Mouse (Mus musculus): ENCODE data around the gene Pxn. TPM values are rescaled to one million over a fixed set of nuclear protein-coding genes. Genes with fewer than 3 reads are reported as not detected.

Gene Pxn
- polyA plus RNA-seq, 1 experiment, result 35.1 TPM

- Histone ChIP-seq H3K9ac (ENCODE audit: low read depth, poor library complexity, severe bottlenecking) (peak overlapping the region; percentile 76), H3K4me1 (ENCODE audit: control insufficient read depth, insufficient read depth, low read length) (no peaks in the 10 kb centered on the region), H3K36me3 (ENCODE audit: control insufficient read depth, insufficient read depth, low read length, poor library complexity, severe bottlenecking) (no peaks in the 10 kb centered on the region), H3K27me3 (ENCODE audit: control insufficient read depth, insufficient read depth, low read length, poor library complexity, severe bottlenecking) (no peaks in the 10 kb centered on the region), H3K27ac (ENCODE audit: insufficient read depth, low read length) (no peak overlapping the region), H3K9me3 (replicated peaks; ENCODE audit: control insufficient read depth, insufficient read depth, low read length, poor library complexity, severe bottlenecking) (no peaks in the 10 kb centered on the region), H3K4me3 (ENCODE audit: low read depth, low read length) (peak overlapping the region; percentile 91)
- TF ChIP-seq CTCF (IDR thresholded peaks at IDR 0.05; ENCODE audit: low read depth, low read length) (no peak), POLR2A (IDR thresholded peaks at IDR 0.05; ENCODE audit: insufficient read depth, low read length) (no peak), EP300 (IDR thresholded peaks at IDR 0.05; ENCODE audit: insufficient read depth, low read depth, low read length) (no peak)
Measured at GRCm38 (mm10) chr5:115484996-115485395, 21.5 kb upstream of the Pxn start.

DNA sequence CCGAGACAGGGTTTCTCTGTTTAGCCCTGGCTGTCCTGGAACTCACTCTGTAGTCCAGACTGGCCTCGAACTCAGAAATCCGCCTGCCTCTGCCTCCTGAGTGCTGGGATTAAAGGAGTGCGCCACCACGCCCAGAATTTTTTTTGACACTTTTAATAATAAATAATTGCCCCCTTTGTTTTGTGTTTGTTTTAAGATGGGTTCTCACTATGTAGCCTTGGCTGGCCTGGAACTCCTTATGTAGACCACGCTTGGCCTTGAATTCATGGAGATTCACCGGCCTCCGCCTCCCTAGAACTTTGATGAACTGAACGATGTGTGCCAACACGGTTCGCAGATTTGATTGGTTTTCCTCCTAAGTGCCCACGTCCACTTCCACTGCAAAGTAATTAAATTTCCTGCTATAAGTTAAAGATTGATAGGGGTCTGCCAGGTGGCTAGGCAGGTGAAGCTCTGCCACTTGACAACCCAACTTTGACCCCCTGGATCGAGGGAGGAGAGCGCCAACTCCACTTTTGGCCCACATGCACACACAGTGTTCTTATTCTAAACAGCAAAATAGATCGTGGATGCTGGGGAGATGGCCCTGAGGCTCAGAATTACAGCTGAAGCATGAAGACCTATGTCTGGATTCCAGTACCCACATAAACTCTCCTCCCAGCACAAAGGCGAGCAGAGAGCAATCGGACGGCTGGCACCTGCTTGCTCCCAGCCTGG is 20.8 kb upstream of the Pxn start:
- no peaks in the 10 kb centered on the region for H3K27me3 ChIP-seq (ENCODE audit: control insufficient read depth, insufficient read depth, low read length, poor library complexity, severe bottlenecking)
- no peak for TF ChIP-seq EP300 (IDR thresholded peaks at IDR 0.05; ENCODE audit: insufficient read depth, low read depth, low read length)

DNA sequence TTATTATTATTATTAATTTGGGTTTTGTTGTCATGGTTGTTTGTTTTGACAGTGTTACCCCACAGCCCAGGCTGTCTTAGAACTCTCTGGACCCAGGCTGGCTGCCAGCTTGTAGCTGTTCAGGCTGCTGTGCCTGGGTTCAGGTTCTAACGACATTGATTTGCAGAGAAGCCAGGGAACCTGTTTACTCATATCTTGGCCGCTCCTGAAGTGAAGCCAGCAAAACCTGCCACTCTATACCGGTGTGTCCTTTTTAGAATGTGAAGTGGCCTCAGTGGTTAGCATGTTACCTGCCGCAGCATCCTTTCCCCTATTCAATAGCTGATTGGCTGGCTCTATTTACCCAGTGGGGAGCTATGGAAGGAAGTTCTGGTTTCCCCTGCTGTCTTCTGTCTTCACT is 19.8 kb upstream of the Pxn start:
- no peak for TF ChIP-seq CTCF (IDR thresholded peaks at IDR 0.05; ENCODE audit: low read depth, low read length)
- TF ChIP-seq POLR2A (IDR thresholded peaks at IDR 0.05; ENCODE audit: insufficient read depth, low read length), result no peak
- TF ChIP-seq EP300 (IDR thresholded peaks at IDR 0.05; ENCODE audit: insufficient read depth, low read depth, low read length), result no peak
- Histone ChIP-seq H3K27ac (ENCODE audit: insufficient read depth, low read length) (no peak overlapping the region), H3K27me3 (ENCODE audit: control insufficient read depth, insufficient read depth, low read length, poor library complexity, severe bottlenecking) (no peaks in the 10 kb centered on the region), H3K9ac (ENCODE audit: low read depth, poor library complexity, severe bottlenecking) (no peak overlapping the region), H3K4me3 (ENCODE audit: low read depth, low read length) (no peak overlapping the region), H3K36me3 (ENCODE audit: control insufficient read depth, insufficient read depth, low read length, poor library complexity, severe bottlenecking) (no peaks in the 10 kb centered on the region), H3K4me1 (ENCODE audit: control insufficient read depth, insufficient read depth, low read length) (no peaks in the 10 kb centered on the region), H3K9me3 (replicated peaks; ENCODE audit: control insufficient read depth, insufficient read depth, low read length, poor library complexity, severe bottlenecking) (no peaks in the 10 kb centered on the region)

More for the DNA sequence above, 20.8 kb upstream of the Pxn start:
- no peaks in the 10 kb centered on the region for H3K9me3 ChIP-seq (replicated peaks; ENCODE audit: control insufficient read depth, insufficient read depth, low read length, poor library complexity, severe bottlenecking)
- no peaks in the 10 kb centered on the region for H3K36me3 ChIP-seq (ENCODE audit: control insufficient read depth, insufficient read depth, low read length, poor library complexity, severe bottlenecking)
- no peak overlapping the region for H3K4me3 ChIP-seq (ENCODE audit: low read depth, low read length)
- no peak overlapping the region for H3K9ac ChIP-seq (ENCODE audit: low read depth, poor library complexity, severe bottlenecking)
- H3K27ac ChIP-seq (ENCODE audit: insufficient read depth, low read length), result no peak overlapping the region
- no peaks in the 10 kb centered on the region for H3K4me1 ChIP-seq (ENCODE audit: control insufficient read depth, insufficient read depth, low read length)

DNA sequence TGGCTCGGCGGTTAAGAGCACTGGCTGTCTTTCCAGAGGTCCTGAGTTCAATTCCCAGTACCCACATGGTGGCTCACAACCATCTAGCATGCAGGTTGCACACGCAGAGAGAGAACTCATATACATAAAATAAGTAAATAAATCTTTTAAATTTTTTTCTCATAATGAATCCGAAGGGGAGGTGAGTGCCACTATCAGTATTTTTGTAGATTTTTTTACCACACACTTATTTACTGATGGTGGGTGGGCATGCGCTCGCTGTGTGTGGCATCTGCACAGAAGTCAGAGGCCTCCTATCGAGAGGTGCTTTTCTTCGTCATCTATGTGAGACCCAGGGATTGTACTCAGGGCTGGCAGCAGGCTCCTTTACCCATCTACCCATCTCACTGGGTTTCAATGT is 19.1 kb upstream of the Pxn start:
- H3K27me3 ChIP-seq (ENCODE audit: control insufficient read depth, insufficient read depth, low read length, poor library complexity, severe bottlenecking), result no peaks in the 10 kb centered on the region
- TF ChIP-seq POLR2A (IDR thresholded peaks at IDR 0.05; ENCODE audit: insufficient read depth, low read length) (no peak), EP300 (IDR thresholded peaks at IDR 0.05; ENCODE audit: insufficient read depth, low read depth, low read length) (no peak), CTCF (IDR thresholded peaks at IDR 0.05; ENCODE audit: low read depth, low read length) (no peak)
- H3K4me3 ChIP-seq (ENCODE audit: low read depth, low read length), result no peak overlapping the region
- H3K27ac ChIP-seq (ENCODE audit: insufficient read depth, low read length), result no peak overlapping the region
- no peak overlapping the region for H3K9ac ChIP-seq (ENCODE audit: low read depth, poor library complexity, severe bottlenecking)
- H3K36me3 ChIP-seq (ENCODE audit: control insufficient read depth, insufficient read depth, low read length, poor library complexity, severe bottlenecking), result no peaks in the 10 kb centered on the region
- no peaks in the 10 kb centered on the region for H3K9me3 ChIP-seq (replicated peaks; ENCODE audit: control insufficient read depth, insufficient read depth, low read length, poor library complexity, severe bottlenecking)
- no peaks in the 10 kb centered on the region for H3K4me1 ChIP-seq (ENCODE audit: control insufficient read depth, insufficient read depth, low read length)

DNA sequence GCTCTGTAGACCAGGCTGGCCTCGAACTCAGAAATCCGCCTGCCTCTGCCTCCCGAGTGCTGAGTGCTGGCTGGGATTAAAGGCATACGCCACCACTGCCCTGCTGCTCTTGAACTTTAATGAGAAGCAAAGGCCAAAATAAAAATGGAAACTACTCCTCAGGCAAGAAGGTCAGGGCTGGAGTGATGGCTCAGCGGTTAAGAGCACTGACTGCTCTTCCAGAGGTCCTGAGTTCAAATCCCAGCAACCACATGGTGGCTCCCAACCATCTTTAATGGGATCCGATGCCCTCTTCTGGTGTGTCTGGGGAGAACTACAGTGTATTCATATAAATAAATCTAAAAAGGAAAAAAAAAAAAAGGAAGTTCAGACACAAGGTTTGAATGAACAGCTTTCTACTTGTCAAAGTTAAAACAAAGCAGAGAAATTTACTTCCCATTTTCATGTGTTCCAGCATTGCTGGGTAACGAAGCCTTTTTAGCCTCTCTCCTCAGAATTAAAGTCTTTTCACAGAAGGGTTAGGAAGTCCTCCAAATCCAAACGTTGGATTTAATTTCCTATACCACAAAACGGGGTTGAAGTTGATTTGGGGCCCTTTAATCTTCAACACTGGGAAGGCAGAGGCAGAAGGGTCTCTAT is 18.4 kb upstream of the Pxn start:
- no peaks in the 10 kb centered on the region for H3K4me1 ChIP-seq (ENCODE audit: control insufficient read depth, insufficient read depth, low read length)

More for the DNA sequence above, 18.4 kb upstream of the Pxn start:
- Histone ChIP-seq H3K9me3 (replicated peaks; ENCODE audit: control insufficient read depth, insufficient read depth, low read length, poor library complexity, severe bottlenecking) (no peaks in the 10 kb centered on the region), H3K9ac (ENCODE audit: low read depth, poor library complexity, severe bottlenecking) (no peak overlapping the region; the same call in 1 of the 2 replicates), H3K4me3 (ENCODE audit: low read depth, low read length) (no peak overlapping the region), H3K27me3 (ENCODE audit: control insufficient read depth, insufficient read depth, low read length, poor library complexity, severe bottlenecking) (no peaks in the 10 kb centered on the region), H3K27ac (ENCODE audit: insufficient read depth, low read length) (no peak overlapping the region), H3K36me3 (ENCODE audit: control insufficient read depth, insufficient read depth, low read length, poor library complexity, severe bottlenecking) (no peaks in the 10 kb centered on the region)
- TF ChIP-seq EP300 (IDR thresholded peaks at IDR 0.05; ENCODE audit: insufficient read depth, low read depth, low read length), result no peak
- TF ChIP-seq POLR2A (IDR thresholded peaks at IDR 0.05; ENCODE audit: insufficient read depth, low read length), result no peak
- TF ChIP-seq CTCF (IDR thresholded peaks at IDR 0.05; ENCODE audit: low read depth, low read length), result no peak
